8 mouse cellular contexts compared by ENCODE assay signal in genomic region chr4:129440340-129441063, GRCm38 (mm10). TPM values are rescaled to one million over a fixed set of nuclear protein-coding genes. Genes with fewer than 3 reads are reported as not detected.
DNase-seq lines count a peak whose midpoint lies in the region; ATAC-seq lines count a peak whose summit lies in the region.

TSS of gene Zbtb8b (minus strand) at chr4:129440853.

- peaks cover 8% of the 10 kb centered on the region for H3K4me1 ChIP-seq in heart, embryonic 16.5 days (ENCODE audit: control insufficient read depth, insufficient read depth, low read length)
- H3K4me1 ChIP-seq in forebrain, embryonic 10.5 days: peaks cover 14% of the 10 kb centered on the region
- H3K4me1 ChIP-seq in intestine, embryonic 16.5 days (ENCODE audit: control insufficient read depth, insufficient read depth, low read length): 0 out of 2 replicates have a peak, but pooled peaks cover 3% of the 10 kb centered on the region

- H3K36me3 ChIP-seq in heart, embryonic 16.5 days (ENCODE audit: control insufficient read depth, insufficient read depth): no peaks in the 10 kb centered on the region
- H3K36me3 ChIP-seq in forebrain, embryonic 10.5 days (replicated peaks): no peaks in the 10 kb centered on the region
- no peaks in the 10 kb centered on the region for H3K36me3 ChIP-seq in intestine, embryonic 16.5 days (ENCODE audit: control insufficient read depth, insufficient read depth, low read length)

- peaks cover 20% of the 10 kb centered on the region for H3K27me3 ChIP-seq in heart, embryonic 16.5 days (ENCODE audit: control insufficient read depth, insufficient read depth, low read length)
- H3K27me3 ChIP-seq in forebrain, embryonic 10.5 days (ENCODE audit: poor library complexity, severe bottlenecking): peaks cover 43% of the 10 kb centered on the region
- H3K27me3 ChIP-seq in intestine, embryonic 16.5 days (replicated peaks; ENCODE audit: control insufficient read depth, insufficient read depth, low read length): peaks cover 6% of the 10 kb centered on the region; the same call in 1 of the 2 replicates

- H3K4me2 ChIP-seq in heart, embryonic 16.5 days (ENCODE audit: low read depth, low read length): peak within 1 kb of the TSS; percentile 70
- peak within 1 kb of the TSS; percentile 77 for H3K4me2 ChIP-seq in intestine, embryonic 16.5 days (ENCODE audit: low read depth, low read length)

- 7% methylated on average over 33 of the region's 33 CpGs for WGBS in heart, embryonic 16.5 days
- 2% methylated on average over 33 of the region's 33 CpGs for WGBS in forebrain, embryonic 10.5 days
- 2% methylated on average over 33 of the region's 33 CpGs for WGBS in intestine, embryonic 16.5 days

- peak within 1 kb of the TSS; percentile 48 for H3K4me3 ChIP-seq in heart, embryonic 16.5 days (ENCODE audit: low read length)
- H3K4me3 ChIP-seq in forebrain, embryonic 10.5 days: peak within 1 kb of the TSS; percentile 61
- peak within 1 kb of the TSS; percentile 51 for H3K4me3 ChIP-seq in intestine, embryonic 16.5 days (ENCODE audit: low read length)

- ATAC-seq in heart, embryonic 16.5 days (replicated peaks; ENCODE audit: extremely low read depth, insufficient read depth, low FRiP score): peak; percentile 37; the same call in 1 of the 2 replicates
- ATAC-seq in intestine, embryonic 16.5 days: peak; percentile 96

- peak within 1 kb of the TSS; percentile 57 for H3K9ac ChIP-seq in heart, embryonic 16.5 days (ENCODE audit: low read length)
- H3K9ac ChIP-seq in intestine, embryonic 16.5 days (ENCODE audit: low read depth, low read length): peak within 1 kb of the TSS; percentile 62

- no peaks in the 10 kb centered on the region for H3K9me3 ChIP-seq in heart, embryonic 16.5 days (replicated peaks; ENCODE audit: control insufficient read depth, low read length)
- H3K9me3 ChIP-seq in forebrain, embryonic 10.5 days: no peaks in the 10 kb centered on the region
- H3K9me3 ChIP-seq in intestine, embryonic 16.5 days (ENCODE audit: control insufficient read depth, low read length): no peaks in the 10 kb centered on the region

- H3K27ac ChIP-seq in heart, embryonic 16.5 days (ENCODE audit: low read length): no peak within 1 kb of the TSS
- peak within 1 kb of the TSS; percentile 40; the same call in 1 of the 2 replicates for H3K27ac ChIP-seq in forebrain, embryonic 10.5 days
- no peak within 1 kb of the TSS for H3K27ac ChIP-seq in intestine, embryonic 16.5 days (ENCODE audit: low read length)

- no peak for DNase-seq in heart, adult 11 months
- DNase-seq in forebrain, embryonic 10.5 days (ENCODE audit: extremely low spot score, low spot score): peak; percentile 65
- DNase-seq in left cerebral cortex, adult 9 months (ENCODE audit: low spot score in 2 of 2): peak; percentile 73 to 89
- peak; percentile 76 for DNase-seq in lung, postnatal 36 days
- DNase-seq in right cerebral cortex, postnatal 25 days: peak; percentile 87
- DNase-seq in T-cell, adult 2 months (ENCODE audit: low spot score): no peak

RNA-seq across cellular contexts. Expression of gene Zbtb8b, which starts in this region (rescaled TPM):
- polyA plus RNA-seq in heart, embryonic 16.5 days (2015; fragmentation: Nextera tagmentation; extraction: Ambion mirVana): 6.3 and 7.2 TPM in 2 replicates
- polyA plus RNA-seq in forebrain, embryonic 10.5 days (2016; fragmentation: Nextera tagmentation; extraction: Ambion mirVana): 1.4 and 2.2 TPM in 2 replicates
- 1.1 and 1.2 TPM in 2 replicates for polyA plus RNA-seq in intestine, embryonic 16.5 days (2015; fragmentation: Nextera tagmentation; extraction: Ambion mirVana)

Comparison
In these comparisons a context has a peak if more than half of its experiments do, and no peak if none do; other contexts are left out.
1. DNase-seq: peak in forebrain, embryonic 10.5 days (single experiment), left cerebral cortex, adult 9 months (2 of 2), lung, postnatal 36 days (single experiment) and right cerebral cortex, postnatal 25 days (single experiment); none in heart, adult 11 months (single experiment) and T-cell, adult 2 months (single experiment).
2. Peak in every context shown above with its lines, with median percentiles within 50 percentile points of each other: H3K4me3 ChIP-seq.